Mouse (Mus musculus) ES-E14 (cell line): ENCODE data around the gene Inppl1. TPM values are rescaled to one million over a fixed set of nuclear protein-coding genes. Genes with fewer than 3 reads are reported as not detected.

Experiments used
- DNase-seq: peaks from one replicate; pipeline ENCODE4 v3.0.0-alpha.2; 2013; ENCODE audit warnings: low read depth, low spot score
- H3K27ac ChIP-seq: 2 replicates; pipeline ENCODE4 v1.5.1; 2012; ENCODE audit warnings: low read depth, mild to moderate bottlenecking, low read length, moderate library complexity, mixed read lengths; ENCODE audit not compliant: poor library complexity, insufficient read depth, severe bottlenecking
- H3K36me3 ChIP-seq: 2 replicates; pipeline ENCODE4 v1.6.1; 2012; ENCODE audit warnings: mild to moderate bottlenecking, low read length, moderate library complexity, mixed read lengths; ENCODE audit not compliant: control insufficient read depth, poor library complexity, insufficient read depth, severe bottlenecking
- H3K4me1 ChIP-seq, 2 experiments: fragments of 150-350 bp in 1 of 2; sonication (generic) in 1 of 2; 2 replicates each; pipeline ENCODE4 v1.6.1; 2012; ENCODE audit warnings: low read length in 2 of 2, mild to moderate bottlenecking in 1 of 2, mixed read lengths in 1 of 2; ENCODE audit not compliant: control insufficient read depth in 2 of 2, insufficient read depth in 2 of 2, poor library complexity in 1 of 2
- H3K4me3 ChIP-seq, 2 experiments: fragments of 150-350 bp in 1 of 2; sonication (generic) in 1 of 2; 2 replicates each; pipeline ENCODE4 v1.5.1; 2012; ENCODE audit warnings: low read length in 2 of 2, low read depth in 1 of 2, mild to moderate bottlenecking in 1 of 2, mixed read lengths in 1 of 2; ENCODE audit not compliant: insufficient read depth in 1 of 2, poor library complexity in 1 of 2, severe bottlenecking in 1 of 2
- H3K9ac ChIP-seq: 2 replicates; pipeline ENCODE4 v1.6.1; 2012; ENCODE audit warnings: low read depth, mild to moderate bottlenecking, low read length, mixed read lengths; ENCODE audit not compliant: poor library complexity, insufficient read depth, severe bottlenecking
- H3K9me3 ChIP-seq: fragments of 150-350 bp; sonication (generic); 2 replicates; pipeline ENCODE4 v1.6.1; 2012; ENCODE audit warnings: low read depth, mild to moderate bottlenecking, low read length; ENCODE audit not compliant: control insufficient read depth, insufficient read depth
- CHD2 ChIP-seq: IDR thresholded peaks from 2 replicates; pipeline ENCODE4 v1.6.1; 2014; ENCODE audit warnings: mild to moderate bottlenecking, low read depth, low read length, inconsistent platforms
- HCFC1 ChIP-seq: IDR thresholded peaks from 2 replicates; pipeline ENCODE4 v1.6.1; 2012; ENCODE audit warnings: low read length, inconsistent platforms, borderline replicate concordance; ENCODE audit not compliant: insufficient read depth
- MAFK ChIP-seq: IDR thresholded peaks from 2 replicates; pipeline ENCODE4 v1.6.1; 2014; ENCODE audit warnings: mild to moderate bottlenecking, low read depth, low read length, inconsistent platforms; ENCODE audit not compliant: insufficient read depth
- ZC3H11A ChIP-seq: IDR thresholded peaks from 2 replicates; pipeline ENCODE4 v1.6.1; 2012; ENCODE audit warnings: low read depth, mild to moderate bottlenecking, inconsistent platforms, low read length, borderline replicate concordance
- ZNF384 ChIP-seq: IDR thresholded peaks from 2 replicates; pipeline ENCODE4 v1.6.1; 2012; ENCODE audit warnings: low read depth, low read length, inconsistent platforms
- in situ Hi-C, 2 experiments: fragments of 600-800 bp; cut with MboI; formaldehyde crosslinking; loops; one replicate each; pipeline ENCODE4 v1.15.1; 2025; ENCODE audit warnings: low sequenced_read_pairs in 2 of 2, inconsistent platforms in 1 of 2; ENCODE audit not compliant: unreplicated experiment in 2 of 2
- total RNA-seq: library from RNA; depleted of rRNA; stranded (reverse); fragments of 300-350 nt; gene quantifications from 2 replicates; pipeline ENCODE4 v1.2.3, GENCODE M21; 2012; rRNA removed

The Inppl1 gene
- total RNA-seq, 1 experiment = 57.1 TPM

DNA sequence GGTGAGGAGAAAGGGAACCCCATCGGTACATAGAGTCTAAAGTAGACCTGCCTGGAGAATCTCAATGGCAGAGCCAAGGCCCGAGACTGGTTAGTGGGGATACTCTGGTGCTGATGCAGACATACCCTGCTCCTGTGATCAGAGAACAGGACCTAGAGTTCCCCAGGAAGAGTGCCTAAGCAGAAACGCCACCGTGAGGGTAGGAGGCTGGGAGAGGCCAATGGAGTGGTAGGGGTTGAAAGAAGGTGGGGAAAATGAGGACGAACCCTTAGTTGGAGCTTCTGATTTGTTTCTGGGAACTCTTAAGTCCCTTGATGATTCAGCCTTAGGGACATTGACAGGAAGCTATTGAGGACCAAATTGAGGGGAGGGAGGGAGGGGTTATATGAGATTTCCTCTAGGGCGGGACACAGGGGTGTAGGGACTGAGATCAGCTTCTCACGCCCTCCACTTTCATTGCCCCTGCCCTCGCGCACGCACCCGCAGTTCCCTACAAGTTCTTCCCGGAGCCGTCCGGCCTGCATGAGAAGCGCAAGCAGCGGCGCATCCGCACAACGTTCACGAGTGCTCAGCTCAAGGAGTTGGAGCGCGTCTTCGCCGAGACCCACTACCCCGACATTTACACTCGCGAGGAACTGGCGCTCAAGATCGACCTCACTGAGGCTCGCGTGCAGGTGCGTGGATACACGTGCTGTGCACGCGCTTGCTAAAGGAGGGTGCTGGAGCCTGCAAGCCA lies 17.6 kb downstream of the Inppl1 start:
- Histone ChIP-seq H3K27ac (no peak overlapping the region), H3K36me3 (peaks cover 10% of the 10 kb centered on the region), H3K4me3 (peak overlapping the region; percentile 61 to 69), H3K4me1 (peaks cover 5 to 22% of the 10 kb centered on the region in 2 experiments; a peak in 3 of 4 replicates), H3K9me3 (no peaks in the 10 kb centered on the region), H3K9ac (peak overlapping the region; percentile 5; the same call in 1 of the 2 replicates)
- in situ Hi-C loops = no loop called here
- TF ChIP-seq ZC3H11A (no peak), HCFC1 (no peak)
- DNase-seq = no peak

DNA sequence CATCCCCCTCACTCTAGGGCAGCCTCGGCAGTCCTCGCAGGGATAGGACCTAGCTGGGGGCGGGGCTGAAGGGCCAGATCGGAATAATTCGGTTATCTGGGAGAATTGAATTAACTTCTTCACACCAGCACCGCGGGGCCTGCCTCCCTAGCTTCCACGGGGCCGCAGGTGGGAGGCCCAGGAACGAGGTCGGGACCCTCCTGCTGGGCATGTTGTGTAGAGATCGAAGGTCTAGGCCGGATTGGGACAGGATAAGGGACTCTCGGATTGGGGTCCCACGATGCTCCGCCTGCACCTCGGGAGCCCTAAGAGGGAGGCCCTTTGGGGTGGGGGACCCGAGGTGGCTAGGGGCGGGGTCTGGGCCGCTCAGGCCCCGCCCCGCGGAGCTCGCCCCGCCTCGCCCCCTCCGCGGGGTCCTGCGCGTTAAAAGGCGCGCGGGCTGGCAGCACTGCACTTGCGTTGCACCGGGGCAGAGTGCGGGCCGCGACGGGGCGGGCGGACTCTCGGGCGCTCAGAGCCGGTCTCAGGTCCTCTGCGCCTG lies 20.1 kb downstream of the Inppl1 start, which contains the start of gene Phox2a:
Phox2a (plus strand) TSS at position 453 of the 541 bp plus-strand sequence.
- Histone ChIP-seq H3K36me3 (0 out of 2 replicates have a peak, but pooled peaks cover 2% of the 10 kb centered on the region), H3K4me3 (peak within 1 kb of the TSS; percentile 73 to 80), H3K9me3 (no peaks in the 10 kb centered on the region), H3K27ac (no peak within 1 kb of the TSS), H3K9ac (peak within 1 kb of the TSS; percentile 39; the same call in 1 of the 2 replicates), H3K4me1 (peaks cover 5 to 14% of the 10 kb centered on the region in 2 experiments; a peak in 3 of 4 replicates)
- DNase-seq = no peak
- in situ Hi-C loops = loop anchor here in 1 of 2 experiments (10.0 kb wide), 1 partner anchor 143 kb away; no protein-coding TSS in a partner anchor
- TF ChIP-seq ZC3H11A (no peak), HCFC1 (no peak)

DNA sequence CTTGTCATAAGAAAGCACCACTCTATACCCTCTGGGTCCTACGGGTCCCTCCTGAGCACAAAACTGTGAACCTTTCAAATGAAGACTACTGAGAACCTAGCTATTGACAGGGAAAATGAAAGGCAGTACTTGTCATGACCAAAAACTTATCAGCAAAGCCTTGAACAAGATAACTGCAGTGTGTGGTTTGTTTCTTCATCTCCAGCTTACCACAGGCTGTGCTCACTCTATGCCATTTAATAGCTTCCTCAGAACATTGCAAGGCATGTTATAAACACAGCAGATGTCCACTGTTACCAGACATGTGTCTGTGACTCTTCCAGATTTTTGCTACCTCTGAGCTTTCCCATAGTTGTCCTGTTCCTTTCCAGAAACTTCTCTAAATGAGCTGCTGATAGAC lies 61.0 kb downstream of the Inppl1 start:
- in situ Hi-C loops = no loop called here
- DNase-seq = no peak
- H3K27ac ChIP-seq = no peak overlapping the region
- no peaks in the 10 kb centered on the region for H3K4me1 ChIP-seq
- H3K9me3 ChIP-seq = no peaks in the 10 kb centered on the region
- peaks cover 14% of the 10 kb centered on the region for H3K36me3 ChIP-seq
- H3K4me3 ChIP-seq = no peak overlapping the region
- TF ChIP-seq ZNF384 = no peak
- no peak overlapping the region for H3K9ac ChIP-seq

GRCm38 (mm10) chr7:101772687-101773086 lies 65.3 kb downstream of the Inppl1 start:
- in situ Hi-C loops = no loop called here
- Histone ChIP-seq H3K9ac (no peak overlapping the region), H3K36me3 (peaks cover 8% of the 10 kb centered on the region), H3K4me1 (no peaks in the 10 kb centered on the region), H3K9me3 (no peaks in the 10 kb centered on the region), H3K4me3 (no peak overlapping the region), H3K27ac (no peak overlapping the region)
- DNase-seq = no peak
- no peak for TF ChIP-seq ZC3H11A
- no peak for TF ChIP-seq ZNF384
- TF ChIP-seq HCFC1 = no peak
- no peak for TF ChIP-seq CHD2
- no peak for TF ChIP-seq MAFK

Other genes starting within 250 kb of the Inppl1 start
- 197 and 338 TPM in 2 replicates for gene Clpb, start 174.6 kb downstream of the Inppl1 start, total RNA-seq
- 1.1 and 1.3 TPM in 2 replicates for gene Phox2a, start 19.9 kb downstream of the Inppl1 start, total RNA-seq
- gene Folr2, start 19.0 kb upstream of the Inppl1 start, total RNA-seq = 4.2 and 4.3 TPM in 2 replicates
- 105 and 123 TPM in 2 replicates for gene Anapc15, start 25.5 kb upstream of the Inppl1 start, total RNA-seq
- 536 and 562 TPM in 2 replicates for gene Folr1, start 32.6 kb upstream of the Inppl1 start, total RNA-seq
- gene Lamtor1, start 67.7 kb upstream of the Inppl1 start, total RNA-seq = 90.8 and 106 TPM in 2 replicates
- 1.9 and 3.0 TPM in 2 replicates for gene Tomt, start 68.1 kb upstream of the Inppl1 start, total RNA-seq
- gene Lrrc51, start 95.7 kb upstream of the Inppl1 start, total RNA-seq = 2.6 TPM in 2 replicates
- gene Numa1, start 95.9 kb upstream of the Inppl1 start, total RNA-seq = 91.0 and 95.6 TPM in 2 replicates
- gene Il18bp, start 180.5 kb upstream of the Inppl1 start, total RNA-seq = 11.0 and 15.0 TPM in 2 replicates
- gene Rnf121, start 227.2 kb upstream of the Inppl1 start, total RNA-seq = 45.7 and 60.8 TPM in 2 replicates
- gene Xndc1, start 227.3 kb upstream of the Inppl1 start, total RNA-seq = 32.2 and 43.6 TPM in 2 replicates
- 0.76 and 1.1 TPM in 2 replicates for gene Xntrpc, start 227.5 kb upstream of the Inppl1 start, total RNA-seq
- gene Trpc2, start 244.9 kb upstream of the Inppl1 start, total RNA-seq = 0.36 and 1.3 TPM in 2 replicates